Mouse (Mus musculus): Measurements from ENCODE around the gene Magix.

GRCm38 (mm10) chrX:7727176-7727575 lies 46.1 kb upstream of the Magix start:
- TF ChIP-seq FLI1 (IDR thresholded peaks at IDR 0.05; ENCODE audit: low read length) (no peak), GATA1 (IDR thresholded peaks at IDR 0.05; ENCODE audit: borderline replicate concordance, low read length) (no peak)

Data from megakaryocyte, embryonic 14.5 days (primary cell).